Mouse (Mus musculus) granulocyte monocyte progenitor cell, adult 5-6 weeks (primary cell): ENCODE results near the gene Prickle1. TPM values are rescaled to one million over a fixed set of nuclear protein-coding genes. Genes with fewer than 3 reads are reported as not detected.

Source experiments
- ATAC-seq: replicated peaks from 2 replicates; pipeline ENCODE4 v1.8.0; 2016; ENCODE audit warnings: mild to moderate bottlenecking, moderate TSS enrichment, inconsistent platforms; ENCODE audit not compliant: poor library complexity, severe bottlenecking
- total RNA-seq, 2 experiments: library from RNA; stranded (forward) in 1 of 2; stranded (reverse) in 1 of 2; fragments of 200-712, 200-1000 nt in 1 of 2; fragments of >200 nt in 1 of 2; fragmentation: Nextera tagmentation in 1 of 2; gene quantifications; 2 replicates each; pipeline ENCODE4 v1.2.3; 2014 to 2017

Gene Prickle1
- total RNA-seq, 2 experiments from 2014 or later: 1.8 to 1.9 TPM

DNA sequence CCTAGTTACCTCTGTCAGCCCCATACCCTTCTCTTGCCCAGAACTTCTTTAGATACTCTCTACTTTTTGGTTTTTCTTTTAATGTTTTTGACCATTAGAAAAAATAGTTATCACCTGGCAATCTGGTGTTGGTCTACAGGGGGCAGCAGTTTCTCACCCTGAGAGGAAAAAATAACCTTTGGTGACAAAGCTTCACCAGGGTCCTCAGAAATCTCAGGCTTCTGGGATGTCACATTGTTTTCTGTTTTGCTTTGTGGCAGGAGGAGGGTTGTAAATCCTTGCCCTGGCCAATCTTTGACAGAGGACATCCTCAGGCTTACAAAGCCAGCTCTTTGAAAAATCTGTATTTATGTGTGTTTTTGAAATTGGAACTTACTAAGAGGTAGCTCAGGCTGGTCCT is 139.7 kb downstream of the Prickle1 start:
- no peak for ATAC-seq

DNA sequence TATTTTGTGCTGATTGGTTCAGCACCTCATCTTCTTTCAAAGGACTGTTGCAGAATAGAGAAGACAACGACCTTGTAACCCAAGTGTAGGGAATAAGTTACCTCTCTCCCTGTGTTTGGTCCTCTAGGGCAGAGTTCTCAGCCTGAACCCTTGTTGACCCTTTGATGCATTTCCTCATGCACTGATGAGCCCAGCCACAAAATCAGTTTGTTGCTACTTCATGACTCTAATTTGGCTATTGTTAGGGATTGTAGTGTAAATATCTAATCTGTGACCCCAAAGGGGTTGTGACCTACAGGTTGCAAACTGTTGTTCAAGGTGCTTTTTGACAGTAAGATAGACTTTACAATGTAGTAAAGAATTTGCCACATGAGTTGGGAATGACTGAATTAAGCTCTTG is 142.4 kb downstream of the Prickle1 start:
- ATAC-seq: no peak

Other genes starting within 250 kb of the Prickle1 start
- 107 and 146 TPM in 2 replicates for gene Zcrb1, start 197.6 kb downstream of the Prickle1 start, total RNA-seq (2014; fragmentation: Nextera tagmentation)
- 56.0 and 80.4 TPM in 2 replicates for gene Zcrb1, start 197.6 kb downstream of the Prickle1 start, total RNA-seq (2017)
- 64.9 and 67.8 TPM in 2 replicates for gene Pphln1, start 197.5 kb downstream of the Prickle1 start, total RNA-seq (2014; fragmentation: Nextera tagmentation)
- 49.6 and 54.8 TPM in 2 replicates for gene Pphln1, start 197.5 kb downstream of the Prickle1 start, total RNA-seq (2017)